Comparison of ENCODE assay signal across 11 mouse cellular contexts in genomic region chr2:157339532-157339931, GRCm38 (mm10). TPM values are rescaled to one million over a fixed set of nuclear protein-coding genes. Genes with fewer than 3 reads are reported as not detected.
DNase-seq lines count a peak whose midpoint lies in the region; ATAC-seq and TF ChIP-seq lines count a peak whose summit lies in the region.
"Had no signal": no experiment of that assay in that cellular context is flagged by ENCODE, and none has a peak within 500 bp of the region (broad histone marks: within the 10 kb centered on the region; RNA-seq: fewer than 3 reads in every experiment).

No protein-coding gene starts in this region.

- no peak for TF ChIP-seq CTCF in forebrain, postnatal 0 days (IDR thresholded peaks at IDR 0.05; ENCODE audit: low read depth)

- no peak overlapping the region for H3K4me3 ChIP-seq in neural tube, embryonic 11.5 days (ENCODE audit: low read depth, low read length)
- no peak overlapping the region for H3K4me3 ChIP-seq in forebrain, postnatal 0 days (ENCODE audit: low read depth, low read length)
- H3K4me3 ChIP-seq in midbrain, embryonic 10.5 days, result no peak overlapping the region
- H3K4me3 ChIP-seq in intestine, embryonic 15.5 days (replicated peaks), result no peak overlapping the region
- H3K4me3 ChIP-seq: limb, embryonic 15.5 days had no signal

- no peaks in the 10 kb centered on the region for H3K36me3 ChIP-seq in neural tube, embryonic 11.5 days (ENCODE audit: control insufficient read depth, insufficient read depth, low read length)
- H3K36me3 ChIP-seq in forebrain, postnatal 0 days (ENCODE audit: insufficient read depth), result no peaks in the 10 kb centered on the region
- H3K36me3 ChIP-seq in midbrain, embryonic 10.5 days, result no peaks in the 10 kb centered on the region
- H3K36me3 ChIP-seq in intestine, embryonic 15.5 days, result no peaks in the 10 kb centered on the region
- H3K36me3 ChIP-seq: limb, embryonic 15.5 days had no signal

- peak overlapping the region; percentile 77 for H3K27ac ChIP-seq in neural tube, embryonic 11.5 days (ENCODE audit: low read depth, low read length)
- peak overlapping the region; percentile 70 for H3K27ac ChIP-seq in forebrain, postnatal 0 days (ENCODE audit: low read depth, low read length)
- H3K27ac ChIP-seq in midbrain, embryonic 10.5 days (replicated peaks), result peak overlapping the region; percentile 91
- H3K27ac ChIP-seq in intestine, embryonic 15.5 days, result no peak overlapping the region
- H3K27ac ChIP-seq: limb, embryonic 15.5 days had no signal

- no peaks in the 10 kb centered on the region for H3K27me3 ChIP-seq in neural tube, embryonic 11.5 days (ENCODE audit: control insufficient read depth, insufficient read depth, low read length)
- H3K27me3 ChIP-seq in forebrain, postnatal 0 days (ENCODE audit: insufficient read depth, low read length), result no peaks in the 10 kb centered on the region
- H3K27me3 ChIP-seq in midbrain, embryonic 10.5 days (ENCODE audit: low read depth, poor library complexity, severe bottlenecking), result no peaks in the 10 kb centered on the region
- H3K27me3 ChIP-seq in intestine, embryonic 15.5 days (replicated peaks), result no peaks in the 10 kb centered on the region
- H3K27me3 ChIP-seq: limb, embryonic 15.5 days had no signal

- ATAC-seq in neural tube, embryonic 11.5 days (ENCODE audit: insufficient read depth, low FRiP score, low TSS enrichment), result no peak
- ATAC-seq in forebrain, postnatal 0 days, result no peak
- no peak for ATAC-seq in intestine, embryonic 15.5 days

- no peak overlapping the region for H3K4me2 ChIP-seq in neural tube, embryonic 11.5 days (ENCODE audit: low read depth)
- H3K4me2 ChIP-seq in forebrain, postnatal 0 days (ENCODE audit: low read depth), result no peak overlapping the region
- no peak overlapping the region for H3K4me2 ChIP-seq in intestine, embryonic 15.5 days (replicated peaks)
- H3K4me2 ChIP-seq: limb, embryonic 15.5 days had no signal

- no peak for DNase-seq in neural tube, embryonic 11.5 days (ENCODE audit: low spot score)
- no peak for DNase-seq in neural tube, embryonic 10.5 days (ENCODE audit: extremely low spot score, low spot score)
- DNase-seq in forebrain, postnatal 0 days, result no peak
- DNase-seq in midbrain, embryonic 10.5 days (ENCODE audit: low spot score), result no peak
- DNase-seq in ovary, postnatal 14 days (ENCODE audit: low spot score), result no peak
- DNase-seq in layer of hippocampus, adult 8-10 months (ENCODE audit: low spot score in 2 of 2), result no peak
- DNase-seq: thymus, postnatal 36 days had no signal

- peaks cover 10% of the 10 kb centered on the region; the same call in 1 of the 2 replicates for H3K4me1 ChIP-seq in neural tube, embryonic 11.5 days (ENCODE audit: control insufficient read depth, insufficient read depth, low read length)
- H3K4me1 ChIP-seq in forebrain, postnatal 0 days (ENCODE audit: insufficient read depth), result peaks cover 13% of the 10 kb centered on the region
- peaks cover 67% of the 10 kb centered on the region for H3K4me1 ChIP-seq in midbrain, embryonic 10.5 days
- peaks cover 9% of the 10 kb centered on the region; the same call in 1 of the 2 replicates for H3K4me1 ChIP-seq in intestine, embryonic 15.5 days (replicated peaks)

- WGBS in neural tube, embryonic 11.5 days, result 82% methylated on average over 7 of the region's 7 CpGs
- WGBS in forebrain, postnatal 0 days, result 39% methylated on average over 7 of the region's 7 CpGs
- WGBS in midbrain, embryonic 10.5 days, result 76% methylated on average over 7 of the region's 7 CpGs
- 78% methylated on average over 7 of the region's 7 CpGs for WGBS in intestine, embryonic 15.5 days

- H3K9me3 ChIP-seq in neural tube, embryonic 11.5 days (ENCODE audit: control insufficient read depth, low read length), result no peaks in the 10 kb centered on the region
- H3K9me3 ChIP-seq in forebrain, postnatal 0 days (ENCODE audit: low read length), result no peaks in the 10 kb centered on the region
- H3K9me3 ChIP-seq in midbrain, embryonic 10.5 days (replicated peaks), result no peaks in the 10 kb centered on the region
- H3K9me3 ChIP-seq in intestine, embryonic 15.5 days, result no peaks in the 10 kb centered on the region
- H3K9me3 ChIP-seq: limb, embryonic 15.5 days had no signal

- 0 out of 2 replicates have a peak overlapping the region, but pooled peaks have one; percentile 2 for H3K9ac ChIP-seq in neural tube, embryonic 11.5 days (ENCODE audit: low read length)
- peak overlapping the region; percentile 18; the same call in 1 of the 2 replicates for H3K9ac ChIP-seq in forebrain, postnatal 0 days
- H3K9ac ChIP-seq in intestine, embryonic 15.5 days, result no peak overlapping the region
- H3K9ac ChIP-seq: limb, embryonic 15.5 days had no signal

RNA-seq across cellular contexts. Expression of gene Ghrh, which starts 7.8 kb away (rescaled TPM):
- not detected in 2 replicates for polyA plus RNA-seq in neural tube, embryonic 11.5 days (2014; fragmentation: Nextera tagmentation; extraction: Ambion mirVana)
- 1.5 and 1.7 TPM in 2 replicates for total RNA-seq in forebrain, postnatal 0 days (2014; rRNA removed)
- polyA plus RNA-seq in forebrain, postnatal 0 days (2015; fragmentation: Nextera tagmentation; extraction: Ambion mirVana), result 0.74 and 2.8 TPM in 2 replicates
- polyA plus RNA-seq in midbrain, embryonic 10.5 days (2016; fragmentation: Nextera tagmentation; extraction: Ambion mirVana), result 0.42 and 1.1 TPM in 2 replicates
- polyA plus RNA-seq in intestine, embryonic 15.5 days (2015; fragmentation: Nextera tagmentation; extraction: Ambion mirVana), result 0.64 and 1.00 TPM in 2 replicates
- not detected for total RNA-seq in layer of hippocampus, adult 8-10 months (2022)
- total RNA-seq: ES-E14; heart, adult 8-10 months had no signal
- polyA plus RNA-seq: limb, embryonic 15.5 days had no signal

RNA-seq across cellular contexts. Expression of gene Manbal, which starts 27.9 kb away (rescaled TPM):
- 34.9 and 36.8 TPM in 2 replicates for polyA plus RNA-seq in neural tube, embryonic 11.5 days (2014; fragmentation: Nextera tagmentation; extraction: Ambion mirVana)
- total RNA-seq in forebrain, postnatal 0 days (2014; rRNA removed), result 69.9 and 73.6 TPM in 2 replicates
- 139 TPM in 2 replicates for polyA plus RNA-seq in forebrain, postnatal 0 days (2015; fragmentation: Nextera tagmentation; extraction: Ambion mirVana)
- polyA plus RNA-seq in midbrain, embryonic 10.5 days (2016; fragmentation: Nextera tagmentation; extraction: Ambion mirVana), result 68.8 and 75.6 TPM in 2 replicates
- 68.4 and 73.7 TPM in 2 replicates for polyA plus RNA-seq in intestine, embryonic 15.5 days (2015; fragmentation: Nextera tagmentation; extraction: Ambion mirVana)
- 10 to 100 TPM; 53.4 to 60.4 (median 58.8) TPM for total RNA-seq in layer of hippocampus, adult 8-10 months (2022)
